Mouse (Mus musculus) midbrain, postnatal 0 days (tissue): ENCODE data around the gene Gm17949. TPM values are rescaled to one million over a fixed set of nuclear protein-coding genes. Genes with fewer than 3 reads are reported as not detected.

Experiments
- ATAC-seq: fragments of 200-750 bp; cut with Nextera tagmentation; 2 replicates; pipeline ENCODE4 v1.8.0; 2017; ENCODE audit warnings: moderate number of reproducible peaks, mild to moderate bottlenecking, moderate TSS enrichment, moderate library complexity; ENCODE audit not compliant: low FRiP score
- DNase-seq: peaks from one replicate; pipeline ENCODE4 v3.0.0-alpha.2; 2015; ENCODE audit warnings: low spot score
- H3K27ac ChIP-seq: fragments of 300-500 bp; sonication (generic); 2 replicates; pipeline ENCODE4 v1.5.1; 2014; ENCODE audit warnings: low read depth, mild to moderate bottlenecking, low read length, mixed read lengths
- H3K27me3 ChIP-seq: fragments of 300-500 bp; sonication (generic); 2 replicates; pipeline ENCODE4 v1.6.1; 2014; ENCODE audit warnings: low read length, control low read depth, mixed read lengths; ENCODE audit not compliant: insufficient read depth
- H3K36me3 ChIP-seq: fragments of 300-500 bp; sonication (generic); 2 replicates; pipeline ENCODE4 v1.6.1; 2014; ENCODE audit warnings: low read length, control low read depth, mixed read lengths; ENCODE audit not compliant: insufficient read depth
- H3K4me1 ChIP-seq: fragments of 300-500 bp; sonication (generic); 2 replicates; pipeline ENCODE4 v1.6.1; 2014; ENCODE audit warnings: mild to moderate bottlenecking, control low read depth, antibody characterized with exemption, low read length, mixed read lengths; ENCODE audit not compliant: insufficient read depth
- H3K4me2 ChIP-seq: fragments of 300-500 bp; sonication (generic); 2 replicates; pipeline ENCODE4 v1.6.1; 2014; ENCODE audit warnings: low read depth, mild to moderate bottlenecking, low read length, mixed read lengths; ENCODE audit not compliant: poor library complexity, severe bottlenecking
- H3K4me3 ChIP-seq: fragments of 300-500 bp; sonication (generic); 2 replicates; pipeline ENCODE4 v1.5.1; 2014; ENCODE audit warnings: low read depth, mild to moderate bottlenecking, low read length, moderate library complexity
- H3K9ac ChIP-seq: fragments of 300-500 bp; sonication (generic); replicated peaks from 2 replicates; pipeline ENCODE4 v1.6.1; 2014; ENCODE audit warnings: mild to moderate bottlenecking, low read length, moderate library complexity, mixed read lengths; ENCODE audit not compliant: poor library complexity, severe bottlenecking
- H3K9me3 ChIP-seq: fragments of 300-500 bp; sonication (generic); 2 replicates; pipeline ENCODE4 v1.6.1; 2016; ENCODE audit warnings: low read length, control low read depth
- CTCF ChIP-seq: IDR thresholded peaks from 2 replicates; pipeline ENCODE4 v1.5.1; 2016; ENCODE audit warnings: antibody characterized with exemption, mild to moderate bottlenecking
- WGBS: fragments of 180-500 bp; shearing (Covaris S2); extraction: QIAGEN DNeasy Blood & Tissue Kit; methylation state at CpG from one replicate; pipeline ENCODE4 v1.1.7; 2014; 5-methylcytosine and 5-hydroxymethylcytosine counted together
- polyA plus RNA-seq: library from polyadenylated mRNA; unstranded; fragments of >200 nt; fragmentation: Nextera tagmentation; extraction: Ambion mirVana; gene quantifications from 2 replicates; pipeline ENCODE4 v1.2.1, GENCODE M21; 2015
- total RNA-seq: library from RNA; depleted of rRNA; stranded (reverse); fragments of >200 nt; gene quantifications from 2 replicates; pipeline ENCODE4 v1.2.3, GENCODE M21; 2014

The Gm17949 gene
- total and polyA plus RNA-seq, 2 experiments from 2014 or later, result 0.22 to 0.38 TPM

GRCm38 (mm10) chr17:56988921-56989430, 22.3 kb upstream of the Gm17949 start:
- ATAC-seq (no peak), DNase-seq (no peak)
- 64% methylated on average over 7 of the region's 7 CpGs for WGBS
- Histone ChIP-seq H3K27ac (peak overlapping the region; percentile 85), H3K4me1 (peaks cover 5% of the 10 kb centered on the region; the same call in 1 of the 2 replicates), H3K27me3 (no peaks in the 10 kb centered on the region), H3K4me2 (peak overlapping the region; percentile 77), H3K9me3 (no peaks in the 10 kb centered on the region), H3K4me3 (peak overlapping the region; percentile 78), H3K9ac (peak overlapping the region; percentile 81; the same call in 1 of the 2 replicates), H3K36me3 (peaks cover 18% of the 10 kb centered on the region)
- peak; percentile 50 for TF ChIP-seq CTCF

GRCm38 (mm10) chr17:56989467-56990114, 21.7 kb upstream of the Gm17949 start:
- Histone ChIP-seq H3K27me3 (no peaks in the 10 kb centered on the region), H3K9ac (peak overlapping the region; percentile 81), H3K9me3 (no peaks in the 10 kb centered on the region), H3K36me3 (peaks cover 22% of the 10 kb centered on the region), H3K4me3 (peak overlapping the region; percentile 78), H3K4me1 (peaks cover 5% of the 10 kb centered on the region; the same call in 1 of the 2 replicates), H3K4me2 (peak overlapping the region; percentile 77), H3K27ac (peak overlapping the region; percentile 85)
- no peak; the same call in 1 of the 2 replicates for TF ChIP-seq CTCF
- peak; percentile 90 for ATAC-seq
- WGBS, result 2% methylated on average over 25 of the region's 25 CpGs
- peak; percentile 95 for DNase-seq

GRCm38 (mm10) chr17:56990115-56990746, 21.0 kb upstream of the Gm17949 start, which contains the start of gene Clpp:
Gene Clpp (plus strand): TSS chr17:56990305.
- H3K27me3 ChIP-seq, result no peaks in the 10 kb centered on the region
- H3K4me2 ChIP-seq, result peak within 1 kb of the TSS; percentile 77
- H3K4me3 ChIP-seq, result peak within 1 kb of the TSS; percentile 78
- H3K36me3 ChIP-seq, result peaks cover 24% of the 10 kb centered on the region
- no peak for TF ChIP-seq CTCF
- no peaks in the 10 kb centered on the region for H3K9me3 ChIP-seq
- DNase-seq, result peak; percentile 97
- H3K4me1 ChIP-seq, result peaks cover 5% of the 10 kb centered on the region; the same call in 1 of the 2 replicates
- H3K9ac ChIP-seq, result peak within 1 kb of the TSS; percentile 81
- 2% methylated on average over 52 of the region's 52 CpGs for WGBS
- H3K27ac ChIP-seq, result peak within 1 kb of the TSS; percentile 85
- ATAC-seq, result peak; percentile 95

- WGBS, result 72% methylated on average over 2 of the region's 2 CpGs
- ATAC-seq, result no peak
- Histone ChIP-seq H3K27ac (no peak overlapping the region), H3K27me3 (no peaks in the 10 kb centered on the region), H3K4me1 (peaks cover 5% of the 10 kb centered on the region; the same call in 1 of the 2 replicates), H3K4me3 (peak overlapping the region; percentile 78), H3K4me2 (peak overlapping the region; percentile 77), H3K36me3 (peaks cover 31% of the 10 kb centered on the region), H3K9me3 (no peaks in the 10 kb centered on the region), H3K9ac (peak overlapping the region; percentile 81)
- TF ChIP-seq CTCF, result no peak
- DNase-seq, result no peak
Observed at GRCm38 (mm10) chr17:56990966-56991365, 20.3 kb upstream of the Gm17949 start.

GRCm38 (mm10) chr17:56995046-56995445, 16.2 kb upstream of the Gm17949 start:
- no peak overlapping the region for H3K4me3 ChIP-seq
- WGBS, result 92% methylated on average over 8 of the region's 8 CpGs

More at GRCm38 (mm10) chr17:56995046-56995445, 16.2 kb upstream of the Gm17949 start:
- Histone ChIP-seq H3K27ac (no peak overlapping the region), H3K36me3 (peaks cover 47% of the 10 kb centered on the region), H3K27me3 (no peaks in the 10 kb centered on the region), H3K4me1 (peaks cover 9% of the 10 kb centered on the region; the same call in 1 of the 2 replicates), H3K4me2 (no peak overlapping the region), H3K9me3 (no peaks in the 10 kb centered on the region), H3K9ac (no peak overlapping the region)
- ATAC-seq (no peak), DNase-seq (no peak)
- TF ChIP-seq CTCF, result no peak
